Mouse (Mus musculus) testis, adult 2 months (tissue): ENCODE results near the gene Flvcr1. TPM values are rescaled to one million over a fixed set of nuclear protein-coding genes. Genes with fewer than 3 reads are reported as not detected.
A peak's percentile ranks its signal among the peaks of the same experiment; 100 is the strongest.
"Not testable (repeated sequence)": the region's sequence is repeated elsewhere in the genome, so short reads cannot be mapped to it uniquely, and the experiment has no call there.

Experiments used
- H3K27ac ChIP-seq: fragments of 200-500 bp; 2 replicates; pipeline ENCODE4 v1.5.1; 2012; ENCODE audit warnings: low read depth, low read length; ENCODE audit not compliant: control insufficient read depth, insufficient read depth
- H3K27me3 ChIP-seq: fragments of 200-500 bp; 2 replicates; pipeline ENCODE4 v1.6.1; 2012; ENCODE audit warnings: mild to moderate bottlenecking, low read length, moderate library complexity; ENCODE audit not compliant: control insufficient read depth, insufficient read depth
- H3K36me3 ChIP-seq: fragments of 200-500 bp; 2 replicates; pipeline ENCODE4 v1.6.1; 2012; ENCODE audit warnings: mild to moderate bottlenecking, low read length; ENCODE audit not compliant: control insufficient read depth, insufficient read depth
- H3K4me1 ChIP-seq: fragments of 200-500 bp; 2 replicates; pipeline ENCODE4 v1.6.1; 2012; ENCODE audit warnings: low read length; ENCODE audit not compliant: control insufficient read depth, insufficient read depth
- H3K4me3 ChIP-seq: fragments of 200-500 bp; 2 replicates; pipeline ENCODE4 v1.5.1; 2012; ENCODE audit warnings: low read depth, mild to moderate bottlenecking, low read length, moderate library complexity, mixed read lengths; ENCODE audit not compliant: control insufficient read depth
- CTCF ChIP-seq: fragments of 200-500 bp; IDR thresholded peaks from 2 replicates; pipeline ENCODE4 v1.5.1; 2012; ENCODE audit warnings: low read depth, mild to moderate bottlenecking, inconsistent platforms, low read length, moderate library complexity; ENCODE audit not compliant: control insufficient read depth, insufficient read depth, insufficient replicate concordance
- POLR2A ChIP-seq: fragments of 200-500 bp; IDR thresholded peaks from 2 replicates; pipeline ENCODE4 v1.6.1; 2012; ENCODE audit warnings: low read depth, mild to moderate bottlenecking, inconsistent platforms, low read length, moderate library complexity; ENCODE audit not compliant: control insufficient read depth
- polyA plus RNA-seq: library from polyadenylated mRNA; depleted of rRNA; stranded (reverse); fragments of >200 nt; gene quantifications from 2 replicates; pipeline ENCODE4 v1.2.3, GENCODE M21; 2012

The Flvcr1 gene
- polyA plus RNA-seq, 1 experiment, result 4.1 TPM

DNA sequence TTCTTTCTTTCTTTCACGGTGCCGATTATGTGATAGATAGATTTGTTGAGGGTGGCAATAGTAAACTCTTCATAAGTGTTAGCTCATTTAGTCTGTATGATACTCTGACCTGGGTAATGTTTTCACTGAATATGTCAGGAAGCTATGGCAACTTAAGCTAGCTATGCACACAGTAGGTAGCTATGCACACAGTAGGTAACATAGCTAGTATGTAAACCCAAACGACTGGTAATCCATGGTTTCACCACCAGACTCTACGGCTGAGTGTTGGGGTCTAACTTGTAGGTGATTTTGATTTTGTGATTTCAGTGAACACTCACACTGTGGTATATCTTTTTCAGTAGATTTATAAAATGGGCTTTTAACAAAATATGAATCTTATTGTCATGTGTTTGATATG lies 12.0 kb upstream of the Flvcr1 start:
- H3K4me1 ChIP-seq, result peaks cover 2% of the 10 kb centered on the region; the same call in 1 of the 2 replicates
- no peak overlapping the region for H3K27ac ChIP-seq
- no peaks in the 10 kb centered on the region for H3K27me3 ChIP-seq
- H3K4me3 ChIP-seq, result no peak overlapping the region; the same call in 1 of the 2 replicates
- no peaks in the 10 kb centered on the region for H3K36me3 ChIP-seq
- TF ChIP-seq CTCF (no peak), POLR2A (no peak)

DNA sequence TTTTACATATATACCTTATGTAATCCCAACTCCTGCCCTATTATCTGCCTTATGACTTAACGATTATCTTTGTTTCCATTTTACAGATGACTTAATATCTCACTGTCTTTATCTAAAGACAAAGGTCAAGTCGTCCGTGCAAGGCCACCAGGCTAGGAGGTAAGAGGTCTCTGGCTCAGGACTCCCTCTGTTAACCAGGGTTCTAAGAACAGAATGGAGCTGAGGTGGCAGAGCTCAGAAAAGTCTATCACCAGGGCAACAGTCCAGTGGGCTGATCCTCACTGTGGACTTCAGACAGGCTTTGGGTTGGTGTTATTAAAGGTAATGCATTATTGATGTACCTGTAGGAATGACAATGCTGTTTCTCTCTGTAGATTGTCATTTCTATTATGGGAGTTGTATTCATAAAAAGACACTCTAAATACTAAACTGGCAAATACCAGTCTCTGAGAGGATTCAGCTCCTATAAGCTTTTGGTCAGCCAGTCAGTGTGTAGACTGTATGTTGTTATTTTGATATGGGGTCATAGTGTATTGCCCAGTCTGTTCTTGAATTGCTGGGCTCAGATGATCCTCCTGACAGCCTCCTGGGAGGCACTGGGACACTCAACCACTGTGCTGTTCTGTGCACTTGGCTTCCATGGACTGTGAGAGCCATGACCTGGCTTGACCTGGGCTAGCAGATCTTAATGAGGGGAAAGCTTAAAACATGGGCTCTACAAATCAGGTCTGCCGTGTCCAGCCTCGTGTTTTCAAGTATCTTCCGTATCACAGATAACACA lies 10.8 kb upstream of the Flvcr1 start, which contains the start of gene Spata45:
TSS of gene Spata45 (plus strand) at position 86 of the 781 bp plus-strand sequence.
- H3K36me3 ChIP-seq, result no peaks in the 10 kb centered on the region
- no peak for TF ChIP-seq CTCF
- peak; percentile 33; the same call in 1 of the 2 replicates for TF ChIP-seq POLR2A
- H3K4me3 ChIP-seq, result peak within 1 kb of the TSS; percentile 88
- peaks cover 2% of the 10 kb centered on the region; the same call in 1 of the 2 replicates for H3K4me1 ChIP-seq
- no peaks in the 10 kb centered on the region for H3K27me3 ChIP-seq
- no peak within 1 kb of the TSS for H3K27ac ChIP-seq

DNA sequence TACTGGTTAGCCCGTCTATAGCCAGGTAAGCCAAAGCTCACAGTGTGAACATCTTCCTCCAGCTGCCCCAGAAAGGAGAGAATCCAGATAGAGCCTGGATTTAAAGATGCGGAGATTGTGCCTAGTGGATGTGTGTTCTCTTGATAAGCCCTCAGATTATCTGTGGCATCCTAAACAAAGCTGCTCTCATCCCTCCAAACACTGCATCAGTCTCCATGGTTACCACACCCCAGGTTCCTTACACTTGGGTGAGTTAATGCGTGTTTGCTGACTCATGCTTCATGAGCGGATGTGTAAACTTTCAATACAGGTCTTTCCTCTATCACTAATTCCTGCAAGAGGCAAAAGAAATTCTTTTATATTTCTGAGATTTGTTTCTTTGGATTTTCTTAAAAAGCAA lies 9.7 kb upstream of the Flvcr1 start:
- Histone ChIP-seq H3K27me3 (no peaks in the 10 kb centered on the region), H3K36me3 (no peaks in the 10 kb centered on the region), H3K4me1 (peaks cover 2% of the 10 kb centered on the region; the same call in 1 of the 2 replicates), H3K27ac (no peak overlapping the region), H3K4me3 (peak overlapping the region; percentile 23; the same call in 1 of the 2 replicates)
- TF ChIP-seq POLR2A, result no peak
- no peak for TF ChIP-seq CTCF

DNA sequence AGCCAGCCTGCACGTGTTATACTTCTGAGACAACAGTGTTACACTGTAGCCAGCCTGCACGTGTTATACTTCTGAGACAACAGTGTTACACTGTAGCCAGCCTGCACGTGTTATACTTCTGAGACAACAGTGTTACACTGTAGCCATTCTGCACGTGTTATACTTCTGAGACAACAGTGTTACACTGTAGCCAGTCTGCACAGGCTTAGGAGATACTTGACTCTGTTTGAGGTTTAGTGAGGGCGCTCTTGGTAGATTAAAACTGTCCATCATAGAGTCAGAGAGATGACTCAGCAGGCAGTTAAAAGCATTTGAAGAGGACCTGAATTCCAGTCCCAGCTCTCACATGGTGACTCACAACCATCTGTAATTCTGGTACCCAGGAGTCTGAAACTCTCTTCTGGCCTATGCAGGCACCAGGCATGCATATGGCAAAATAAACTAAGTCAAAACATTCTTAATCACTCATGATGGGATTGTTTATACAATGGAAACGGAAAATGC lies 5.0 kb upstream of the Flvcr1 start:
- H3K27ac ChIP-seq, H3K27me3 ChIP-seq, H3K4me1 ChIP-seq, H3K4me3 ChIP-seq, H3K36me3 ChIP-seq: not testable (repeated sequence)

DNA sequence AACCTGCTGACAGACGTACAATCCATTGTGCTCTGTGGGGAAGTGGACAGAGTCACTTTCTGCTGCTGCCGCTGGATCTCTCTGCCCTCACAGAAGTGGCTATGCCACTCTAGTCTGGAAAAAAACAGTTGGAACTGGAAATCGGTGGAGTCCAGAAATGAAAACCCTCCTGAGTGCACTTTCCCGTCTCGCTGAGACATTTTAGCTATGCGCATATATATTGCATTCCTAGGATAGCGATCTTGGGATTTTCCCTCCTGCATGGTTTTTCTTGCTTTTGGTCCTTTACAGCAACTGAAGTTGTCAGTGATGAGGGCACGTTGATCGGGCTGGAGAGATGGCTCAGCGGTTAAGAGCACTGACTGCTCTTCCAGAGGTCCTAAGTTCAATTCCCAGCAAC lies 4.2 kb upstream of the Flvcr1 start:
- Histone ChIP-seq H3K4me1 (peaks cover 8% of the 10 kb centered on the region), H3K4me3 (no peak overlapping the region), H3K36me3 (no peaks in the 10 kb centered on the region), H3K27ac (no peak overlapping the region), H3K27me3 (no peaks in the 10 kb centered on the region)
- no peak for TF ChIP-seq POLR2A

DNA sequence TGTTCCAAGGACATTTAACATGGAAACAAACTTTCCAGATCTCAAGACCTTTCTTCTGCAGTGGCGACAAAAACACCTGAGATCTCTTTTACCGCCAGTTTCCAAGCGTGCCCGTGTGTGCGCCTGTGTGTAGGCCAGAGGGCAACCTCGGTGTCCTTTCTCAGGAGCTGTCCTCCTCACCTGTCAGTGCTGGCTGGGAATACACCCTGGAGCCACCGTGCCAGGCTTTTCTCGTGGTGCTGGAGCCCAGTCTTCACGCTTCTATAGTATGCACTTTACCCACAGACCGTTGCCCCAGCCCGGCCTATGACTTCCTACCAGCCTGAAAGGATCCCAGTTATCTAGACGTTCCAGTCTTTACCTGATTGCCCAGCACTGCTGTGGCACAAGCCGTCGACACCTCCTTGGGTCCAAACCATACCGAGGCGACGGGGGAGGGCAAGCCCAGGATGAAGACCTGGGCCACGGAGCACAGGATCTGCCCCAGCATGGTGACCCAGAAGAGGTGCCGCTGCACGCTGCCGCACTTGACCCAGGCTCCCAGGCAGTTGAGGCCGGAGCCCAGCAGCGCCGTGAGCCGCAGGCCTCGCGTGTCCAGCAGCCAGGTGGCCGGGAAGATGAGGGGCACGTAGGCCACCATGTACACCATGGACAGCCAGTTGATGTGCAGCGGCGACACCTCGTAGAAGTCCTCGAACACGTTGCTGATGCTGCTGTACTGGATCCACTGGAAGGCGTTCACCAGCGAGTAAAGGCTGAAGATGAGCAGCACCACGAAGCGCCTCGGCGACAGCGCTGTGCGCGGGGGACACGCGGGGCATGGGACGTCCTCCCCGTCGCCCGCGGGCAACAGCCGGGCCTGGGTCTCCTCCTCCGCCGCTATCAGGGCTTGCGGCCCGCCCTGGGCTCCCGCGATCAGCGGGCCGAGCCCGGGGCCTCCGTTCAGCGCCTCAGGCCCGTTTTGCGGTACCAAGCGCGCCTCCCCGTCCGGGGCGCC lies 644 bp downstream of the Flvcr1 start:
- H3K4me1 ChIP-seq, result peaks cover 11% of the 10 kb centered on the region
- TF ChIP-seq POLR2A (no peak), CTCF (0 out of 2 replicates have a peak, but pooled peaks have one; percentile 4)
- peak overlapping the region; percentile 76 for H3K4me3 ChIP-seq
- H3K27me3 ChIP-seq, result no peaks in the 10 kb centered on the region
- no peaks in the 10 kb centered on the region for H3K36me3 ChIP-seq
- H3K27ac ChIP-seq, result no peak overlapping the region

DNA sequence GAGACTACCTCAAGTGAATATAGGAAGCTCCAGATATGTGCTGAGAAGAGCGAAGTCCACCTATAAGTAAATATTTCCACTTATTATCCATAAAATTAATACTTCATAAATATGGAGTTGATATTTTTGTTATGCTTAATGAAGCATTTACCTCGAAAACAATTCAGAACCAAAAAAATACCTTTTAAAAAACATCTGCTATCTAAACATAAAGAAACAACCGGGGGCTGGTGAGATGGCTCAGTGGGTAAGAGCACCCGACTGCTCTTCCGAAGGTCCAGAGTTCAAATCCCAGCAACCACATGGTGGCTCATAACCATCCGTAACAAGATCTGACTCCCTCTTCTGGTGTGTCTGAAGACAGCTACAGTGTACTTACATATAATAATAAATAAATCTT lies 2.2 kb downstream of the Flvcr1 start:
- not testable (repeated sequence) for H3K27me3 ChIP-seq, H3K4me3 ChIP-seq, H3K27ac ChIP-seq, H3K36me3 ChIP-seq
- peaks cover 11% of the 10 kb centered on the region for H3K4me1 ChIP-seq
